Mouse (Mus musculus) gastrocnemius, postnatal 36 days (tissue): ENCODE measurements at regions not wholly inside any gene's neighbourhood (a gene's known extent, or its start where the extent isn't known, plus 50 kb on each side); places are given as distances from the start of the nearest gene placed in this dataset.
A peak's percentile ranks its signal among the peaks of the same experiment; 100 is the strongest.

Source experiments
- DNase-seq, 2 experiments: peaks; one replicate each; pipeline ENCODE4 v3.0.0; 2022
- intact Hi-C: fragments of 180-260 bp; cut with DNase I; formaldehyde crosslinking; loops from one replicate; pipeline ENCODE4 v1.15.1; 2025

DNA sequence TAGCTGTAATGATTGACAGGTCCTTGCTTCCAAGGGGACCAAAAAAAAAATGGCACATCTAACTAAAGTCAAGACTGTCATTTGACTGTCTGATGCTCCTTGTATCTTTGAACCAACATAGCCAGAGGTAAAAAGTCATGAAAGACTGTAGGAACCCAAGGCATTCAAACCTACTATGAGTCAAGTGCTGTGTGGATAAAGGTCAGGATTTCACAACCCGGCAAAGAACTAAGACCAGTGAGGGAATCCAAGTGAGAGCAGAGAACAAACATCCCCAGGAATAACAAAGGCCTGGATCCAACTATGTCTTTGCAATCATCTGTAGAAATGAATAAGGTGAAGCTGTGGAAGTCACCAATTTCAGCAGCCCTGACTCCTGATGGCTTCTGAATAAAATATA is 218.2 kb upstream of the Usp24 start:
- DNase-seq, result no peak
- intact Hi-C loops, result no loop called here

DNA sequence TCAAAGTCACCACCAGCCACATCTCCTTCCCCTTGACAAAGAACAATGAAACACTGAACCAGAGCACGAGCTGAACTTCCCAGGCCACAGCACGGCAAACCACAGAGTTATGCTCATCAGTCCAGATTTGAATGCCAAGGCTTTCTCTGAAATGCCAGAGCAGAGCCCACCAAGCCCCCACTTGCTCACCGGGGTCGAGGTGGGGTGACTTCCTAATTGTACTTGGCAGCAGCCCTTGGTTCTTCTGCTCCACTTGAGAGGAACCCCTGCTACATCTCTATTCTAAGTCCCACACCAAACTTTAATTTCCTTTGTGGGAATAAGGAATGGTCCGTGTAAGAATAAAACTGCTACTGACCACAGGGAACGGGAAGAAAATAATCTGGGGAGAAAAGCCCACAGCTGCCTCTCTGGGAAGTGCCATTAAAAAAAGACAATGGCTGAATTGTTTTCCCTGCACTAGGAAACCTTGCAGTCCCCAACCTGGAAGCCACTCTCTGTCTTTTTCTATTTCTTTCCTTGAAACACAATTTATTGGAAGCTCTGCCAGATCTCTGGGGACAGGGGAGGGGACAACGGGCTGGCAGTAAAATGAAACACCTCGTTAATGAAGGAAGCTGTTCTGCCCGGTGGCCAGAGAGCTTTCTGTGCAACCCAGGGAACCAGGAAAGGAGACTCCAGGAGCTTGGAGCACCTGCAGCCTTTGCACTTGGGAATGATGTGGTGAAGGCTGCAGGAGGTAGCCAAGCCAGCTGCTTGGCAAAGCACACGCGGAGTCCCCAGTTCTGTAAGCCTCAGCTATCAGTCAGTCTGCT is 215.6 kb upstream of the Usp24 start:
- intact Hi-C loops, result no loop called here

DNA sequence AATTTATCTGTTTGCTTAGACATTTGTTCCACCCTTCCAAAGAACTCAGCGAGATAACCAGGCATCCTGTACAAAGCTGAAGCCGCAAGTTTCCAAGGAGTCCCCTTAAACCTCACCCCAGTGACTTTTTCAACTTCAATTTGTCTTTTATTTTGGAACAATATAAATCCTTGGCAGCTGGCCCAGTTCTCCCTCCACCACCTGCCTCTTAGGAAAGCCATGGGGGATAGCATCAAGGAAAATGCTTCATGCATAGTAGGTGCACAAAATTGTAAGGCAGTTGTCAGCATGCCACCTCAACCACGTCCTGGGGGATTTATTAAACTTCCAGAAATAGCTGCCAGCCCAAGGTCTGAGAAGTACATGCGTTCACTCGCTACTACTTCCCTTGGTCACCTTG is 214.1 kb upstream of the Usp24 start:
- DNase-seq, result no peak
- intact Hi-C loops, result no loop called here

More for the DNA sequence above, 215.6 kb upstream of the Usp24 start:
- no peak for DNase-seq

DNA sequence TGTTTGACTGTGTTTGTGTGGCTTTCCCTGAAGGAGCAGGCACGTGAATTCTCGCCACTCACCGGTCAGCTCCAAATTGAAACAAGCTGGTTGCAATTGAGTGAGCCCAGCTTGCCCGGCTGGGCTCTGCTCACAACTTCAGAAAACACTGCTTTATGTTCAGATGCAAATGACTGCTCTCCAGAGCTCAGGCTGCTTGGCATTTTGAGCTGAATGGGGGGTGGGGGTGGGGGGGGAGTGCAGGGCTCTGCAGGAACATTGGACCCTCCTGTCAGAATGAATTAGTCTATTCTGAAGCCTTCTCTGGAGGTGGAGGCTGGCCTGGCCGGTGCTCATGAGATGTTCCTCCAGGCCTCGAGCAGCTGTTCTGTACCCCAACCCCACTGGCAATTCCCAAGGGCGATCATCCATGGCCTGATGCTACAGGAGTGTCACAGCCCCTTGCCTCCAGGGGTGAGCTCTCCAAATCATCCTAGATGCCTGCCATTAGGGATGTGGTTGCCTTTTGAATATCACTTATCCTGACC is 213.5 kb upstream of the Usp24 start:
- DNase-seq, result no peak
- intact Hi-C loops, result no loop called here

DNA sequence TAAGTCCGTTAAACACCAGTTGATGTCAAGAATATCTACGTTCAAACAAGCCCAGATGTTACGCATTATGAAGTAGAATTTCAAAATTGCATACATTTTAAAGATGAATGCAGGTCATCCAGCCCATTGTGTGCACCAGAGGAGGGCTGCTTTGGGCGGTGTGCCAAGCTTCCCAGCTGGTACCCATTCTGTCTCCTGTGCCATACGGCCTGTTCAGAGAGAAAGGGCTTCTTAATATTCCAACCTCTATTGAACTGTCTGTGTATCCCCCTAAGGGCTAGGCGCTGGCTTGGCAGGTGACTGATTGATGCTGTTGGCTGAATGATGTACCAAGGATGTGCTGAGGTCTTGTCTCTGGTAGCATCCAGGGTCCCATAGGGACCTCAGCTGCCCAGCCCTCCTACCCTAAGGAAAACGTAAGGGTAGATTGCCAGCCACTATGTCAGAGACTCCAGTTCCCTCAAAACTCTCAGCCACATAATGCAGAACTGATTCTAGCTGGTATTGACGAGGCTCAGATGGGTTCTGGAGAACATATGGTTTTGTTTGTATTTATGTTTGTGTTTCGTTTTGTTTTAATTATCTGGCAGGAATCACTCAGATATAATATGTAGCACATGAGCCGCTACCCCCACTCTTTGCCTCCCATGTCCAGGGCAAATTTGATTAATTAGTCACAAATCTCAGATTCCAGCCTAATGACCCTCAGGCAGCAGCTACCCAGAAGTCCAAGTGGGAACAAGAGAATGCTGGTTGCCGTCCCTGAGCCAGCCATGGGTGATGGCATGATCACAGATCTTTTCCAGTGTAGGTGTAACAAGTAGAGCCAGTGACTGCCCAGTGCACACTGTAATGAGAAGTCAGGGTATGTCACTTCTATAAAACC is 212.0 kb upstream of the Usp24 start:
- intact Hi-C loops, result no loop called here
- DNase-seq, result no peak

DNA sequence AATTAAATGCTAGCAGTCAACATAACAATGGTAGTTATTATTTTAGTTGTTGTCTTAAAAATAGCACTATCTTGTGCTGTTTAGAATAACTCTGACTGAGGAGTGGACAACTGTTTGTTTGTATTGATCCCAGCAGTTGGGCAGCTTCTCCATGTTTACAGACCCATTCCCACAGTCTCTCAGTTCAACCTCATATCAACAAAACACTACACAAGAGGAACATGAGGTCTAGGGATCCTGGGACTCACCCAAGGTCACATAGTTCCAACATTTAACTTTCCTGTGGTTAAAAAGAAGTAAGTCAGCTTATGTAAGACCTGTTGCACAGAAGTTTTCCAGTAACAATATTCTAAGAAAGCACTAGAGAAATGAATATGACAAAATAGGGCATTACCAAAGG is 203.0 kb upstream of the Usp24 start:
- DNase-seq, result no peak
- intact Hi-C loops, result no loop called here

DNA sequence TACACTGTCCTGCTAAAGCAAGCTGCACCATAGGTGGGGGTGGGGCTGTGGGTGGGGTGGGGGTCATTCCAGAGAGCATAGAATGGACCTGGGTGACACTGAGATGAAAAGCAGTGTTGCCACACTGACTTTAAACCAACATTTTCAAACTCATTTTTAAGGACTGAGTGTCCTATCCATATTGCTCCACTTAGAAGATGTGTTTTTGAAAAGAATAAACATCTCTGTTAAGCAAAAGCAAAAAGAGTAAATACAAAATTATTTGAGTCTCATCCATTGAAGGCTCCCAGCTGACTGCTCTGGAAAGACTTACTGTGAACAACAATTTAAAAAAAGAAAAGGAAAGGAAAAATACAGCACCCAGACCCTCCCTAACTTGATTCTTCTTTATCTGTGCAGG is 202.3 kb upstream of the Usp24 start:
- DNase-seq, result no peak
- intact Hi-C loops, result no loop called here

DNA sequence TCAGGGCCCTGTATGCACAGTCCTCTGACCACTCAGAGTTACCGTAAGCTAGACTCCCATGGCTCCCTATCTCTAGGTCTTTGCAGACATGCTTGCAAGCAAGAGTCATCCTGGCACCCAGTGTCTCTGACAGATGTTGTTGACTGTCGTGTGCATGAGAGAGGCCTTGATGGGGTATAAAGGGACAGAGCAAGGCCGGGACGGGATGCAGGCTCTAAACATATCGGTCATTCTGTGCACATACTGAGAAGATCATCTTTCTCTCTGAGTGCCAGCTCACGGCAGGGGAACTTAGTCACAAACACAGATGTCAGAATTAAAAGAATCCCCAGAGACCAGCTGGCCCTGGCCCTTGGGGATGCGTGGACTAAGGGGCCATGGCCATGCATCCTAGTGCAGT is 199.4 kb upstream of the Usp24 start:
- DNase-seq, result no peak
- intact Hi-C loops, result no loop called here

DNA sequence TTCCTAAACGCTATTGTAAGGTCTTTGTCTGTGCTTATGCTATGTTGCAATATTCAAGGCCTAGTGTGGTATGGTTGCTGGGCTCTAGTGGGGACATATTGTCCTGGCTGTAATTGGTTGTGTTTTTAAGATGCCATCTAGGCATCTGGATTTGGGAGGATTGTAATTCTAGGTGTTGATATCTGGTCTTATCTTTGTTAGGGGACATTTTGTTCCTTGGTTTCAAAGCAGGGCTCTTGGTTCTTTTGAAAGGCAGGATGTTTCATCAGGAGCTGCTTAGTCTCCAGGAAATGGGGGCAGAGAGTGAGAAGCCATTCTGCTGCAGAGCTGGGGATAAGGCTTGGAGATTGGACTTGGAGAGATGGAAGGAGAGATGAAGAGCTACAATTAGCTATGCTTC is 194.7 kb upstream of the Usp24 start:
- no peak for DNase-seq
- intact Hi-C loops, result loop anchor here (10.0 kb wide), 1 partner anchor 253 kb away; no protein-coding TSS in a partner anchor

DNA sequence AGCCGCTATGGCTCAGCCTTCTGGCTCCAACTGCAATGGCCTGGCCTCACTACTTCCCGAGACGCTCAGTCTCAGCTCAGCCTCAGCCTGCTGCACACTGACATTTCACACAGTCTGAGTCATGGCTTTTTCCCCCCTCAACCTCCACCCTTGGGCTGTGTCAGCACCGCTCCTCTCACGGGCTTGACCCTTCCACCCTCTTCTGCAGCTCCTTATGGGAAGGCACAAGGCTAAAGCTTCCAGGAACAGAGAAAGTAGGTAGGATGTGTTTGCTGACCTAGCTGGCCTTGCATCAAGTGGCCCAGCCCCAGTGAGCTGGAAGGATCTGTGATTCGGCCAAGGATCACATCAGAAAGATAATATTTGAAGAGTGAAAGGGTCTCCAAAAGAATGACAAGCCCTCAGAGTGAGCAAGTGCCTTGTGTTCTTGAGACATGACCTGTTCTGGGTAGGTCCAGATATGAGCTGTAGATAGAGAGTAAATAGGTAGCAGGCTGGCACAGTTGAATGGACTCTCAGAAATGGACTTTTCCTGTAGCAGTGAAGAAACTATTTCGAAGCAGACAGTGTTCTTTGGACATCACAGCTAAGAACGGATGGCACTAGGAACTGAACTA is 192.9 kb upstream of the Usp24 start:
- peak; percentile 22 to 34 for DNase-seq
- intact Hi-C loops, result loop anchor here (10.0 kb wide), 1 partner anchor 252 kb away; no protein-coding TSS in a partner anchor

DNA sequence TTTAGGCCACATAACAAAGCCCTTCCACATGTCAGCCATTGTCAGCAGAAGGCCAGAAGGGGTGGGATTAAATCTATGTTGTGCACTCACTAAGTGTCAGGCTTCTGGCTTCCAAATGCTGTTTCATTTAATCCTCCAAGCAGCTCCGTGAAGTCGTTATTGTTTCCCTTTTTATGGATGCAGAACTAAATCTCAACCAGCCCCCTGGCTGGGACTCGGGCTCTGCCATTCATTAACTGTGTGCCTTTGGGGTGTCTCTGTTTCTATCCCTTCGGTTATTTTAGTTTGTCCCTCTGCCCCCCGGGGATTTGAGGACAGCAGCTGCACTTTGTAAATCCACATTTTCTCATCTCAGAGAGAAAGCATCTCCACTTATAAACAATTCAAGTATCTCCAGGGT is 188.8 kb upstream of the Usp24 start:
- intact Hi-C loops, result loop anchor here (5.0 to 10.0 kb wide), 3 partner anchors 85 to 248 kb away; no protein-coding TSS in a partner anchor
- no peak for DNase-seq

DNA sequence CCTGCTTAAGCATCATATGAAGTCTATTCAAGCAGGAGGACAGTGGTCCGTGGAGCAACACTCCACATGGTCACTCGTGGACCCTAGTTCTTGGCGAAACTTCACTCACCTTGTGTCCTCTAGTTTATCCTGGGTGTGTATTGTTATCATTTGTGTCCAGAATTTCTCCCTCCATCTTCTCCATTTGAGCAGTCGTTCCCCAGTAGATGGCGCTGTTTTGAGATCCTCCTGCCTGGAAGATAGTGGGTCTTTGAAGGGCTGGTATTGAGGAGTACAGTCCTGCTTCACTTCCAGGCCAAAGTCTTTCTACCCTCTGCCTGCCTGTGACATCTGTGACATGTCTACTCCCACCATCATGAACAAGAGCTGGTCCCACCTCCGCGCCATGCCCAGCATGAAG is 188.4 kb upstream of the Usp24 start:
- DNase-seq, result no peak
- intact Hi-C loops, result loop anchor here (5.0 to 10.0 kb wide), 3 partner anchors 85 to 247 kb away; no protein-coding TSS in a partner anchor

DNA sequence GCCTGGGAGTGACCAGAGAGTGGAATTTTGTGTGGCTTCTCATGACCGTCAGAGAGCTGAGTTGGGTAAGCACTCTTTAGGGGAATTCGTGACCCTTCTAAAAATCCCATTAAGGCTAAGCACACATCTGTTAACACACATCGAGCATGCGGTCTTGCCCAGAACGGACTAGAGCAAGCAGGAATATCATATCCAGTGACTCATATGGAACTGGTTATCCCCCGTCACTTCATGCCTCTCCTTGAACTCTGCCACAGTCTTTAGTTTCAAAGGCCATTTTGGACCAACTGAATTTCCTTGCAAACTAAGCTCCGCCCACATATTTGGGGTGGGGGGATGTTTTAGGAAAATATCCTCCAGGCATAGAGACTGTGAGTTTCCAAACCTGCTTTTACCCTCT is 186.7 kb upstream of the Usp24 start:
- intact Hi-C loops, result loop anchor here (5.0 to 10.0 kb wide), 3 partner anchors 83 to 245 kb away; no protein-coding TSS in a partner anchor
- DNase-seq, result no peak

DNA sequence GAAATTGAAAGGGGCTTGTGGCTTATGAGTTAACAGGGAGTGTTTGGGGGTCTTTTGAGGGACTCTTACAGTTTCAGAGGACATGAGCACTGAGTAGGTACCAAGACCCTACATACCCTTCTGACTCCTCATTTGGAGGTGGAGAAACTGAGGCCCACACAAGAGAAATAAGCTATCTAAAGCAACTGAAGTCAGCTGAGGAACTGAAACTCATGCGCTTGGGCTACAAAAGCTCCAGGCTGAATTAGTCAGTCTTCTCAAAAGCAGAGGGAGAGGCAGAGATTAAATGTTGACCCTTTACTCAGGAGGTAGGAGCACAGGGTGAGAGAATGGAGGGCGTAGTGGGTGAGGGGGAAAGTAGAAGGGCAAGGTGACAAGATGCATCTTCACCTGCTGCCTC is 186.2 kb upstream of the Usp24 start:
- no peak for DNase-seq
- intact Hi-C loops, result loop anchor here (5.0 to 10.0 kb wide), 3 partner anchors 82 to 245 kb away; no protein-coding TSS in a partner anchor

DNA sequence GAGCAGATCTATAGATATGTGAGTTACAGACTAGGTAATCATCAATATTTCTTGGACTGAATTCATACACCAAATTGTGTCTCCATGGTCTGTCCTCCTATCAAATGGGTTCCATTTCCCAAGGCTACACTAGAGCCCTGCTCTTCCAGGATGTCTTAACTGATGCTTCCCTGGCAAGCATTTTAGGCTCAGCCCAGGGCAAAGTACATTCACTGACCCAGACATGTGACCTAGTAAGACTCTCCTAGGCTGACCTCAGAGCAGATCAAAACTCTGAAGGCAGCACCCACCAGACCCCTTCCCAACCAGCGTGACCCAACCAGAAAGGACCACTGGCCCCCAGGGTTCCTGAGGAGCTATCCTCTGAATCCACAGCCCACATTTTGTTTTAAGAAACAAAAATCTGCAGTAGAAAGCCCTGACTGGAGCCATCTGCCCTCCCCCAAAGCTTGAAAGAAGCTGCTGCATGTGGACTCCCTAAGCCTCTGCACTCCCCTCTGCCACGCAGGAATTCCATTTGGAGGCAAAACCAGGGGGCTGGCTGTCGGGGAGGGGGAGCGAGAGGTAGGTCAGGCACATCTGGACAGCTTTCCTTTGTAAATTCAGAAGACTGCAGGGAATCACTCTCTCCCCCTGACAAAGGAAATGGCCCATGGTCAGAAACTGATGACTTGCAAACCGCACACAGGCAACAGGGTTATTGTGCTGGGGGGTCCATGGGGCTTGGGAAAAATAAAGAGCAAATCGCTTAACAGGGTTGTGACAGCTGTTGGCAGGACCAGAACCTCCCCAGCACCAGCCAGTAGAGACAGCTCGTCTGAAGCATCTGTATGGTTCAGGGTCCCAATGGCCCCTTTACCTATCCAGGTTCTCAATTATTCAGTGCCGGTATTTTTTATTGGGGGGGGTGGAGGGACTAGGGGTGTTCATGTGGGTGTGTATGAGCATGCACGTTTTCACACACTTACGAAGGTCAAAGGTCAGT is 182.0 kb upstream of the Usp24 start:
- intact Hi-C loops, result no loop called here
- DNase-seq, result no peak

DNA sequence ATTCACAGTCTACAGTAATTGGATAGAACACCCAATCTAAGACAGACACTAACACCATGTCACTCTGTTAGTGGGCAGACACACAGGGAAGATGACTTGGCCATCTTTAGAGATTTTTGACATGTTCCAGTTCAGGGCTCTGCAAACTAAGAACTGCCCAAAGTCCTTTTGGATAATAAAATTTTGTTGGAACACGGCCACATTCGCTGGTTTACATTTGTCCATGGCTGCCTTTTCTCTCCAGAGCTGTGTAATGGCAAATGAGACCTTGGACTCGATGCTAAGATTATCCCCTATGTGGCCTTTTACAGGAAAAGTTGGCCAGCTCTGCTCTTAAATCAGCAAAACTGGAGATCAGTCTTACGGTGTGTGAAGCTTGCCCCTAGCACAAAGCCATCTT is 173.3 kb upstream of the Usp24 start:
- DNase-seq, result no peak
- intact Hi-C loops, result no loop called here

DNA sequence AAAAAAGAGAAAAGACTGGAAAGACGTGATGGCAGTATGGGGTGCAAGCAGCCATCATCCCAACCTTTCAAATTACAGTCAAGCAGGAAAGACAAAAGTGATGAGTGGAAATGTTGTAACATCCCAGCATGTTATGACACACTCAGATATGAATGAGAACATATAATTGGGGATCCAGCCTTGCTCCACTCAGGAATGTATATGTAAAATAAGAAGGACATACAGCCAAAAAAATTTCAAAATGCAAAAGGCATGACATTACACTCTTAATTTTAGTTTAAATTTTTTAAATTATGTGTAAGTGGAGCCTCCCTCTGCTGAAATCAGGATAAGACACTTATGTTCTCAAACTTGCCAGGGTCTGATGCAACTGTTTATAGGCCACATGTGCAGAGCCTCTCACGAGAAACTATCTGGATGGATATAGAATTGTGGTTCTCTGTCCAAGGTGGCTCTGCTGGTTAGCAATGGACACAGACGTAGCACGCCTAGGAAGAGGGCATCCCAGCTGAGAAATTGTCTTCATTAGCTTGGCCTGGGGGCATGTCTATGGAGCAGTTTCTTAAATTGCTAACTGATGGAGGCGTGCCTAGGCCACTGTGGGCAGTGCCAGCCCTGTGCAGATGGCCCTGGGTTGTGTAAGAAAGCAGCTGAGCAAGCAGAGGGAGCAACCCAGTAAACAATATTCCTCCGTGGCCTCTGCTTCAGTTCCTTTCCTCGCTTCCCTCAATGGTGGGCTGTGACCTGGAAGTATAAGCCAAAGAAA is 171.5 kb upstream of the Usp24 start:
- intact Hi-C loops, result no loop called here
- DNase-seq, result no peak

DNA sequence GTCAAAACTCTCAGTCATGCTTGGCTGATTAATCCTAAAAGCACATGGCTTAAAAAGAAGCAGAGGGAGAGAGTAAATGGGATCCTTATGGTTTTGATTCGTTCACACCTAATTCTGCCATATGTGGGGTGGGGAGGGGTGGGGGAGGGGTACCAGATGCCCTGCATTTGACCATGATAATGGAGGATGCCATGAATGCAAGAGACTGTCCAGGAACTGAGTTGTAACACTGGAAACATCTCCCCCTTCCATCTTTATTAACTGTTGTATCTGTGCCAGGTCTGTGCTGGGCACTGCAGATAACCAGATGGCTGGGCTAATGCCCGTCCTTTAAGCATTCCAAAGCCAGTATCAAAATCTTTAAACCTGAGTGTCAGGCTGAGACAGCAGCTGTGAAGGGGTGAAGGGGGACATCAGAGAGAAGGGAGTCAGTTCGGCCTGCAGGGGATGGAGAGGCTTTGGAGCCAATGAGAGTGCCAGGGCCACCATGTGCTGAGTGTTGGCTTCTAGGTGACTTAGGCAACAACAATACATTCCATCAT is 169.0 kb upstream of the Usp24 start:
- no peak for DNase-seq
- intact Hi-C loops, result no loop called here
